Mouse (Mus musculus) thymus, adult 2 months (tissue): ENCODE measurements around the gene Ttc32. TPM values are rescaled to one million over a fixed set of nuclear protein-coding genes. Genes with fewer than 3 reads are reported as not detected.
"Not testable (repeated sequence)": the region's sequence is repeated elsewhere in the genome, so short reads cannot be mapped to it uniquely, and the experiment has no call there.

Experiments used
- DNase-seq: peaks from one replicate; pipeline ENCODE4 v3.0.0; 2021
- H3K27ac ChIP-seq: fragments of 200-500 bp; 2 replicates; pipeline ENCODE4 v1.5.1; 2012; ENCODE audit warnings: low read length, control low read depth; ENCODE audit not compliant: control insufficient read depth, insufficient read depth
- H3K27me3 ChIP-seq: fragments of 200-500 bp; 2 replicates; pipeline ENCODE4 v1.6.1; 2012; ENCODE audit warnings: mild to moderate bottlenecking, low read length, moderate library complexity, mixed read lengths; ENCODE audit not compliant: control insufficient read depth, insufficient read depth
- H3K36me3 ChIP-seq: fragments of 200-500 bp; 2 replicates; pipeline ENCODE4 v1.6.1; 2012; ENCODE audit warnings: mild to moderate bottlenecking, low read length, moderate library complexity; ENCODE audit not compliant: control insufficient read depth, insufficient read depth
- H3K4me1 ChIP-seq: fragments of 200-500 bp; replicated peaks from 2 replicates; pipeline ENCODE4 v1.6.1; 2012; ENCODE audit warnings: low read length; ENCODE audit not compliant: control insufficient read depth, insufficient read depth
- H3K4me3 ChIP-seq: fragments of 200-500 bp; 2 replicates; pipeline ENCODE4 v1.5.1; 2012; ENCODE audit warnings: mild to moderate bottlenecking, low read length, control low read depth, moderate library complexity; ENCODE audit not compliant: control insufficient read depth, insufficient read depth
- CTCF ChIP-seq: fragments of 200-500 bp; IDR thresholded peaks from 2 replicates; pipeline ENCODE4 v1.5.1; 2012; ENCODE audit warnings: mild to moderate bottlenecking, control low read depth, low read length, moderate library complexity, borderline replicate concordance; ENCODE audit not compliant: control insufficient read depth, poor library complexity, insufficient read depth; ENCODE audit errors: extremely low read depth
- POLR2A ChIP-seq: fragments of 200-500 bp; IDR thresholded peaks from 2 replicates; pipeline ENCODE4 v1.6.1; 2012; ENCODE audit warnings: mild to moderate bottlenecking, low read length, control low read depth, moderate library complexity; ENCODE audit not compliant: control insufficient read depth, poor library complexity, insufficient read depth; ENCODE audit errors: extremely low read depth
- WGBS: fragments of 180-500 bp; shearing (Covaris S2); methylation state at CpG from one replicate; pipeline ENCODE4 v1.1.7; 2018; 5-methylcytosine and 5-hydroxymethylcytosine counted together
- polyA plus RNA-seq: library from polyadenylated mRNA; depleted of rRNA; stranded (reverse); fragments of >200 nt; gene quantifications from 2 replicates; pipeline ENCODE4 v1.2.3, GENCODE M21; 2012

Gene Ttc32
- polyA plus RNA-seq, 1 experiment = 12.6 TPM

DNA sequence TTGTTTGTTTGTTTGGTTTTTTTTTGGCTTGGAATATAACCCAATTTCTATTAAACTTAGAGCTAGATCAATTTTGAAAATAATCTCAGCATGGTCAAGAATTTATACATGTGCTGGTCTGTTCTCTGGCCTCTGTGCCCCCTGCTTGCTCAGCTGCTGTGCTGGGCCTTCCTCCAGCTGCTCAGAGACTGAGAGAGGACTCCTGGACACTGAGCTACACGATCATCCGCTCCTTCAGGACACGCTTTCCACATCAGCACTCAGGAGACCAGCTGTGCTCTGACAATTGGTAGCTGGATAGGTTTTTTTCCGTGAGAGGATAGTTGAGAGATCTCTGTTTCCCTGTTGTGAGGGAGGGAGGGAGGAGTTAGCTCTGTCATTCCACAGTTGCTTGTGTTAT, 19.5 kb upstream of the Ttc32 start:
- 92% methylated on average over 4 of the region's 4 CpGs for WGBS
- DNase-seq = no peak
- Histone ChIP-seq H3K36me3 (no peaks in the 10 kb centered on the region), H3K27me3 (no peaks in the 10 kb centered on the region), H3K4me3 (no peak overlapping the region), H3K27ac (no peak overlapping the region), H3K4me1 (no peaks in the 10 kb centered on the region)
- no peak for TF ChIP-seq POLR2A
- no peak for TF ChIP-seq CTCF

DNA sequence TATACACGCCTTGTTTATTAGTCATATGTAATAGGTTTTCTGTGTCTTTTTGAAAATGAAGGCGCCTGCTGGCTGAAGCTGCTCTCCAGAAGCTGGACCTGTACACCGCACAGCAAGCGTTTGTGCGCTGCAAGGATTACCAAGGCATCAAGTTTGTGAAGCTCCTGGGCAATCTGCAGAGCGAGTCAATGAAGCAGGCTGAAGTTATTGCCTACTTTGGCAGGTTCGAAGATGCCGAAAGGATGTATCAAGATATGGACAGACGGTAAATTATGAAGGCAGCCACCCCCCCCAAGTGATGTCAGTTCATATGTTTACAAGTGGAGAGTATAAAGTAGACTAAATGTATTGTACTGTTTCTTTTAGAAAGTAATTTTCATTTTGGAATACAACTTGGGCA, 13.4 kb upstream of the Ttc32 start:
- H3K4me3 ChIP-seq = no peak overlapping the region
- 97% methylated on average over 9 of the region's 9 CpGs for WGBS

DNA sequence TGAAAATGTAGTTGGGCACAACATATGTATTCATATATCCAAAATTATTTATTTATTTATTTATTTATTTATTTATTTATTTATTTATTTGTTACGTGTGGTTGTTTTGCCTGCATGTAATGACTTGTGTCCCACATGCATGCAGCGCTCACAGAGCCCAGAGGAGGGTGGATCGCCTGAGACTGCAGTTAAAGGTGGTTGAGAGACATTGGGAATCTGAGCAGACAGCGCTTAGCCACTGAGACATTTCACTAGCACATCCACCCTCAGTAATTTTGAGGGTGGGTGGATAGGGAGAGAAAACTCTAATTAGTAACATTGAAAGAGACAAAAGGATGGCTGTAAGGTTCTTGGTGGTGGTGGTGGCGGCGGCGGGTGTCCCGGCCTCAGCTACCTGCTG, 9.4 kb upstream of the Ttc32 start:
- no peak for DNase-seq
- Histone ChIP-seq H3K4me3 (no peak overlapping the region), H3K36me3 (no peaks in the 10 kb centered on the region), H3K27ac (no peak overlapping the region), H3K4me1 (no peaks in the 10 kb centered on the region), H3K27me3 (no peaks in the 10 kb centered on the region)
- 98% methylated on average over 8 of the region's 8 CpGs for WGBS
- TF ChIP-seq POLR2A (no peak), CTCF (no peak)

More for the DNA sequence above, 13.4 kb upstream of the Ttc32 start:
- TF ChIP-seq CTCF (no peak), POLR2A (no peak)
- no peaks in the 10 kb centered on the region for H3K36me3 ChIP-seq
- H3K27ac ChIP-seq = no peak overlapping the region
- no peaks in the 10 kb centered on the region for H3K27me3 ChIP-seq
- no peak for DNase-seq
- H3K4me1 ChIP-seq = no peaks in the 10 kb centered on the region

DNA sequence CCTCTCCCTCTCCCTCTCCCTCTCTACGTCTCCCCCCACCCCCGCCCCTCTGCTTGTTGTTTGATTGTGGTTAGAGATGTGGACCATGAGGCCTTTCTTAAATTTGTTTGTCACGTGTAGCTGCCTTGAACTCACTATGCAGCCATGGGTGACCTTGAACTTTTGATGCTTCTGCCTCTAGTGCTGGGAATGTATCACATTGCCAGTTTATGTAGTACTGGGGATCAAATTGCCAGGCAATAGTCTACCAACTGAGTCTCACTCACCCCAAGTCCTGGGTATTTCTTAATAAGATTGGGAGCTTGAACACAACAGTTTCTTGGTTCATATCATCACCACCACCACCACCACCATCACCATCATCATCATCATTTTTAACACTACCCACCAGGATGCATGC, 8.8 kb upstream of the Ttc32 start:
- H3K4me3 ChIP-seq = no peak overlapping the region
- H3K27me3 ChIP-seq = no peaks in the 10 kb centered on the region
- H3K27ac ChIP-seq = no peak overlapping the region
- 77% methylated on average over 3 of the region's 3 CpGs for WGBS
- no peaks in the 10 kb centered on the region for H3K4me1 ChIP-seq
- TF ChIP-seq CTCF = no peak
- no peak for TF ChIP-seq POLR2A
- no peaks in the 10 kb centered on the region for H3K36me3 ChIP-seq
- no peak for DNase-seq

DNA sequence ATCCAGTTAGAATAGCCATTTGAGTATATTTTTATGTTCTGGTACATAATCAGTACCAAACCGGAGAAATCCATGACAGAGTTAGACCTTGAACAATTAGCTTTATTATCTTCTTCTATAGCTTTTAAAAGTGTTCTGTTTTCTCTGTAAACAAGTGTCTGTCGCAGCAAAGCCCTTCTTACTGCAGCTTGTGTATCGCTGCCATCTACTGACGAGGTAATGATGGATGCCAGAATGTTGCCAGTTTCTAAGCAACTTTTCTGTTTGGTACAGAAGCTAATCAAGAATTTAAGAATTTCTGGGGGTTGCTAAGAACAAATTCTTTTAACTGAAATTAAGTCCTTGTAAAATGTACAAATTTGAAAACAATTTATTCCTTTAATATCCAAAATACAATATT, 6.8 kb upstream of the Ttc32 start:
- Histone ChIP-seq H3K4me3 (no peak overlapping the region), H3K27me3 (no peaks in the 10 kb centered on the region), H3K27ac (no peak overlapping the region), H3K36me3 (no peaks in the 10 kb centered on the region), H3K4me1 (no peaks in the 10 kb centered on the region)
- no peak for DNase-seq
- 71% methylated on average over 4 of the region's 4 CpGs for WGBS
- TF ChIP-seq POLR2A = no peak

DNA sequence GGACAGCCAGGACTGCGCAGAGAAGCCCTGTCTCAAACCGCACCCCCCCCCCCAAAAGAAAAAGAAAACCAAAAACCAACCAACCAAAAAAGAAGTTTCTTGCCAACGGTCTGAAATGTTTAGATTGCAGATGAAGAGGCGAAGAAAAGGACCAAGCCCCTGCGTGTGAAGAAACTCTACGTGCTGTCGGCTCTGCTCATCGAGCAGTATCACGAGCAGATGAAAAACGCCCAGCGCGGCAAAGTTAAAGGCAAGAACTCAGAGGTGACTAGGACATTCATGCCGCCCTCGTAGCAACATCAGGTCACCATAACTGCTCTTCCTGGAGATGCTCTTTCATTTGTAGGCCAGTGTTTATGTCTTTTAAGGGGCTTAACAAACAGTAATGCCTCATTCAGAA, 5.7 kb upstream of the Ttc32 start:
- no peak for TF ChIP-seq CTCF
- no peak for TF ChIP-seq POLR2A
- Histone ChIP-seq H3K4me3 (no peak overlapping the region), H3K27ac (no peak overlapping the region), H3K27me3 (no peaks in the 10 kb centered on the region), H3K36me3 (no peaks in the 10 kb centered on the region), H3K4me1 (no peaks in the 10 kb centered on the region)
- DNase-seq = no peak
- WGBS = 96% methylated on average over 14 of the region's 14 CpGs

DNA sequence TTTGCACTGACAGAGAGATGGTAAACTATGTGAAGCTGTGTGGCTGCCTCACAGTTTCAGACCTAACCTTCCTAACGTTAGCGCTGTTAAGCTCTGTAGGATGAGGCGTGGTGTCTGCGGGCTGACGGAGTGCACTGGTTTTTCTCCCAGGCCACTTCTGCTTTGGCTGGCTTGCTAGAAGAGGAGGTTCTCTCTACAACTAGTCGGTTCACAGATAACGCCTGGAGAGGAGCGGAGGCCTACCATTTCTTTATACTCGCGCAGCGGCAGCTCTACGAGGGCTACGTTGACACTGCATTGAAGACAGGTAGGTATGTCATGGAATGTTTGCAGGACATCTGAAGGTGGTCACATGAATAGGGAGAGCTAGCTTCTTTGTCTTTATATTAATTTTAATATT, 5.1 kb upstream of the Ttc32 start:
- no peaks in the 10 kb centered on the region for H3K27me3 ChIP-seq
- DNase-seq = no peak
- H3K4me1 ChIP-seq = no peaks in the 10 kb centered on the region
- 93% methylated on average over 13 of the region's 13 CpGs for WGBS
- H3K4me3 ChIP-seq = no peak overlapping the region
- TF ChIP-seq POLR2A (no peak), CTCF (no peak)
- no peaks in the 10 kb centered on the region for H3K36me3 ChIP-seq
- no peak overlapping the region for H3K27ac ChIP-seq

DNA sequence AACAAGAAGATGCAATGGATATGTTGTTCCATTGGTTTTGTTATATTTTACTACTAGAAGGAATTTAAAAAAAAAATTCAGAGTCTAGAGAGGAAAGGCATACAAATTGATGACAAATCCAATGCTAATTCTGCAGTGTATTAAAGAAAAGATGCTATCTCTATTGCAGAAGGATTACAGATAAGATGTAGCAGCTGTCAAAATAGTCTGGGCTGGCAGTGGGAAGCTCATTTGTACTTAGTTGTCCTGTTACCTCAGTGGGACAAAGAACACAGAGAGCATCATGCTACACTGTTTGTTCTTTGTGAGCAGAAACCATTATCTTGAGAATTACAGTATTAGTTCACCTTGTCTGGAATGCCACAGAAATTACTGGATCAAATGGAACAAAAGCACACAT, 3.0 kb upstream of the Ttc32 start:
- Histone ChIP-seq H3K27me3 (no peaks in the 10 kb centered on the region), H3K4me3 (no peak overlapping the region), H3K4me1 (no peaks in the 10 kb centered on the region), H3K36me3 (no peaks in the 10 kb centered on the region), H3K27ac (no peak overlapping the region)
- TF ChIP-seq CTCF (no peak), POLR2A (no peak)
- no peak for DNase-seq

DNA sequence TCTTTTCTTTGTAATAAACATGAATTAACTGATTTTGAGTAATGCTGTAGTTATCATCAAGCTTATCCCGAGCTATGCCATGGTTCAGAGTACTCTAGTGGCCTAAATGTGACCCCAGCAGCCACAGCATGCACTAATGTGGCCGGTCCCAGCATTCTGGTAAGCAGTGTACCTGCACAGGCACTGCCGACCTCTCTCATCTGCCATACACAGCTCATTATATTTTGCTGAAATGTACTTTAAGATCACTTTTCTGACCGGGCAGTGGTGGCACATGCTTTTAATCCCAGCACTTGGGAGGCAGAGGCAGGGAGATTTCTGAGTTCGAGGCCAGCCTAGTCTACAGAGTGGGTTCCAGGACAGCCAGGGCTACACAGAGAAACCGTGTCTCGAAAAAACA, 981 bp upstream of the Ttc32 start:
- DNase-seq = not testable (repeated sequence)

More for the DNA sequence above, 981 bp upstream of the Ttc32 start:
- not testable (repeated sequence) for H3K36me3 ChIP-seq, H3K27me3 ChIP-seq, H3K4me3 ChIP-seq, H3K27ac ChIP-seq, H3K4me1 ChIP-seq
- 92% methylated on average over 7 of the region's 7 CpGs for WGBS
